Mouse (Mus musculus): ENCODE data around the gene Mbtd1.

The Mbtd1 gene

DNA sequence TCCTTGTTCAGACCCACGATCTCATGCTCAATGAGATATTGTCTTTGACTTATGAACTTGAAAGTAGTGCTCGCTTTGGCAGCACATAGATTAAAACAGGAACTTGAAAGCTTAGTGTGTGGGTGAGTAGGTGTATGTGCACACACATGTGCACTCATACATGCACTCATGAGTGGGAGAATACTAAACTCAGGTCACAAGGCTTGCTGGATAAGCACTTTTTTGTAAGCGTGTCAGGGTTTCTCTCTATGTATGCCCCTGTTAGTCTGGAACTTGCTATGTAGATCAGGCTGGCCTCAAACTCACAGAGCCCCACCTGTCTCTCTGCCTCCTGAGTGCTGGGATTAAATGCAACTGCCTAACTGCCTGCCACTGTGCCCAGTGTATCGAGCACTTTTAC is 101.4 kb downstream of the Mbtd1 start:
- DNase-seq (ENCODE audit: low spot score in 2 of 2) = peak; percentile 42 to 55

DNA sequence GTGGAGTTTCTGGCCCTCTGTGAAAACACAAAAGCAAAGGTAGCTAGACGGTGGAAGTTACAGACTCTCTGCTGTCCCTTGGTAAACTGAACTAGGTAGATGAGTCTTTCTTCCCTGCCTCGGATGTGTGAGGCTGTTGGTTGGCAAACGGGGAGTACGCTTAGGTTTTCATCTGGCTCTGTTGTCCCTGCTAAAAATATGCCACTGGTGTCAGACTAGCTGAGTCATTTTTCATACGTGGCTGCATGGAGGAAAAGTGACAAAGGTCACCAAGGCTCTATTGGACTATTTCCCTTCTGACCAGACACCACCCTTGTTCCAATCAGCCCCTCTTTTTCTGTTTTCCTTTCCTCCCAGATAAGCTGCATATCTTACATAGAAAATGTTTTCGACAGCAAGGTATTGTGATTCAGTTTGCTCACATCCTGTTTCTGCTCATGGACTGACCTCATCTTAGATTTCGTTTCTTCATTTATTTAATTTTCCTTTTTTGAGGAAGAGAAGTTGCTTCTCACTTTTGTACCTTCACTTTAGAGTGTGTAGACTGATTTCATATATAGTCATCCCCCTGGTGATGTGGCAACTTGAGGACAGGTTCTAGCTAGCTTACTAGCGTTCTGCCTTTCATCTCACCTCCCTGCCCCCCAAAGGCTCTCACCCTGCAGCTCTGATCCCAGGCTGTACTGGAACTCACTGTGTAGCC is 102.1 kb downstream of the Mbtd1 start:
- DNase-seq (ENCODE audit: low spot score in 2 of 2) = no peak

DNA sequence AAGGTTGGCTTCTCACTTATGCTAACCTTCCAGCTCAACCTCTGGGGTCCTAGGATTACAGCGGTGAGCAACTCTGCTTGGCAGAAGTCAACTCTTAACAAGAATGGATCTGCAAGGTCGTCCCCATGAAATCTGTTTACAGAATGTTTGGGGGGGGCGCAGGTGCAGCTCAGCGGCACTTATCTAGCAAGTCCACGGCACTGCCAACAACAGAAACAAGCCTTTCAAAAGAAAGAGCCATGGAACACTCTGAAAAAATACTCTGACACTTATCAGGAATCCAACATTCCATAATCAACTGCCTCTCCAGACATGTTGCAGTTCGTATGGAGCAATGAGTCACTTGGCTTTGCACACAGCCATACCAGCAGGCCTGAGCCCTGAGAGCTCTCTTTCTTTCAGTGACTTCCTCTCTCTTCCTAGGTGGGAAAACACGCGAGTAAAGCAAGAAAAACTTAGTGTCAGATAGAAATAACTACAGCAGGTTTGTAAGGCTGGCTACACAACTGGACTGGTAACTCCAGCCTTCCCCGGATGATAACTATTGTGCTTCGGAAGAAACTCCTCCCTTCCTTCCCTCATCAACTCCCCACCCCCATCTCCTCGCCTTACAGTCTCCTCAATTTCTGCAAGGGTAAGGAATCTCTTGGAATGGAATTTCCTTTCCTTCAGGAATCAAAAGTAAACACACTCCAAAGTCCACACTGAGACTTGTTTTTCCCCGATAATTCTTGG is 102.8 kb downstream of the Mbtd1 start:
- DNase-seq (ENCODE audit: low spot score in 2 of 2) = no peak

DNA sequence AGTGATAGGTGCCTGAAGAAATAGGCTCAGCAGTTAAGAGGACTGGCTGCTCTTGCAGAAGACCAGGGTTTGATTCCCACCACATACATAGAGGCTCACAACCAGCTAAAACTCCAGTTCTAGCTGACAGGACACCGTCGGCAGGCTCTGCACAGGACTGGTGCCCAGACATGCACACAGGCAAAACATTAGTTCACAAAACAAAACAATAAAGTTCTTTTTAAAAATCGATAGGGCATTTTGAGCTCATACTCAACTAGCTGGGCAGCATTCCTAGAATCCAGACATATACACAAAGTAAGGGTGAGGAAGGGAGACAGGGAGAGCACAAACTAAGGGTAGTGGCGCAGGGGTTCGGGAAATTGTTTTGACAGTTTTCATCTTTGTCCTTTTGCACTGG is 108.9 kb downstream of the Mbtd1 start:
- no peak for DNase-seq (ENCODE audit: low spot score in 2 of 2)

DNA sequence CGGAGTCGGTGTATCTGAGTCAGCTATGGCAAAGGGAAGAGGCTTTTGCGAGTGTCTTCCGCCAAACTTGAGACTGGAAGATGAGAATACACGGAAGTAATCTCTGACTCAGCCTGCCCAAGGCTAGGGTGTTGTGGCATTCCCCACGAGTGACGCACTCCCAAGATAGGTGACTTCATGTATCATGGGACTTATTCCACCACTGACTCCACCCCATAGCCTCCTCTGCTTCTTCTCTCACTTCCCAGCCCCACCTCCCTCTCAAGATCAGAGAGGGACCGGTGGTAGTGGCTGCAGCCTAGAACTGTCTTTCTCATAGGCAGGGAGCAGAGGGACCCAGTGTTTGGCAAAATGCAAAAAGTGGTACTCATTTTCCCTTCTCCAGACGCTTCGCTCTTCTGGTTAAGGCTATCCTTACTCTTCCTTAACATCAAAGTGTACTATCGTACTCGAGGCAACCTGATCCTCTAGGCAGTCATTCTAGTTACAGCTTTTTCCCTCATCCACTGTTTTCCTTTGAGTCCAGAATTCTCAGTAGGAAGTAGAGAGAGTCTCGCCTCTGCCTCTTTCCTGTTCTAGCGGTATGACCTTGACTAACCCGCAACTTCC is 109.6 kb downstream of the Mbtd1 start:
- DNase-seq (ENCODE audit: low spot score in 2 of 2) = peak; percentile 78 to 87

- peak; percentile 93 to 95 for DNase-seq (ENCODE audit: low spot score in 2 of 2)
Observed at GRCm38 (mm10) chr11:93995720-93996305, 110.2 kb downstream of the Mbtd1 start, which contains the start of gene Spag9. Gene Spag9 (plus strand): TSS chr11:93996091.
